Mouse (Mus musculus) heart, embryonic 13.5 days (tissue): ENCODE results near the gene Rasgrf2. TPM values are rescaled to one million over a fixed set of nuclear protein-coding genes. Genes with fewer than 3 reads are reported as not detected.

ENCODE experiments used
- ATAC-seq: fragments of 200-750 bp; cut with Nextera tagmentation; 2 replicates; pipeline ENCODE4 v1.8.0; 2017; ENCODE audit warnings: moderate TSS enrichment; ENCODE audit not compliant: insufficient number of reproducible peaks, low FRiP score, low TSS enrichment; ENCODE audit errors: extremely low read depth
- H3K27ac ChIP-seq: fragments of 300-500 bp; sonication (generic); replicated peaks from 2 replicates; pipeline ENCODE4 v1.5.1; 2015; ENCODE audit warnings: moderate library complexity, mild to moderate bottlenecking, inconsistent platforms
- H3K27me3 ChIP-seq: fragments of 300-500 bp; sonication (generic); replicated peaks from 2 replicates; pipeline ENCODE4 v1.6.1; 2015; ENCODE audit warnings: mild to moderate bottlenecking, inconsistent platforms
- H3K36me3 ChIP-seq: fragments of 300-500 bp; sonication (generic); 2 replicates; pipeline ENCODE4 v1.6.1; 2015; ENCODE audit warnings: mild to moderate bottlenecking, inconsistent platforms
- H3K4me1 ChIP-seq: fragments of 300-500 bp; sonication (generic); 2 replicates; pipeline ENCODE4 v1.6.1; 2015; ENCODE audit warnings: inconsistent platforms
- H3K4me2 ChIP-seq: fragments of 300-500 bp; sonication (generic); 2 replicates; pipeline ENCODE4 v1.6.1; 2015; ENCODE audit warnings: inconsistent platforms, mild to moderate bottlenecking, moderate library complexity
- H3K4me3 ChIP-seq: fragments of 300-500 bp; sonication (generic); 2 replicates; pipeline ENCODE4 v1.5.1; 2015; ENCODE audit warnings: moderate library complexity, mild to moderate bottlenecking, inconsistent platforms
- H3K9ac ChIP-seq: fragments of 300-500 bp; sonication (generic); 2 replicates; pipeline ENCODE4 v1.6.1; 2015; ENCODE audit warnings: inconsistent platforms, mild to moderate bottlenecking, moderate library complexity
- H3K9me3 ChIP-seq: fragments of 300-500 bp; sonication (generic); 2 replicates; pipeline ENCODE4 v1.6.1; 2016; ENCODE audit warnings: inconsistent platforms
- WGBS: fragments of 180-500 bp; shearing (Covaris S2); methylation state at CpG from one replicate; pipeline ENCODE4 v1.1.7; 2015; ENCODE audit warnings: mixed read lengths; 5-methylcytosine and 5-hydroxymethylcytosine counted together
- polyA plus RNA-seq: library from polyadenylated mRNA; unstranded; fragments of >200 nt; fragmentation: Nextera tagmentation; extraction: Ambion mirVana; gene quantifications from 2 replicates; pipeline ENCODE4 v1.2.1, GENCODE M21; 2015

The Rasgrf2 gene
- polyA plus RNA-seq, 1 experiment from 2014 or later = 0.27 TPM

DNA sequence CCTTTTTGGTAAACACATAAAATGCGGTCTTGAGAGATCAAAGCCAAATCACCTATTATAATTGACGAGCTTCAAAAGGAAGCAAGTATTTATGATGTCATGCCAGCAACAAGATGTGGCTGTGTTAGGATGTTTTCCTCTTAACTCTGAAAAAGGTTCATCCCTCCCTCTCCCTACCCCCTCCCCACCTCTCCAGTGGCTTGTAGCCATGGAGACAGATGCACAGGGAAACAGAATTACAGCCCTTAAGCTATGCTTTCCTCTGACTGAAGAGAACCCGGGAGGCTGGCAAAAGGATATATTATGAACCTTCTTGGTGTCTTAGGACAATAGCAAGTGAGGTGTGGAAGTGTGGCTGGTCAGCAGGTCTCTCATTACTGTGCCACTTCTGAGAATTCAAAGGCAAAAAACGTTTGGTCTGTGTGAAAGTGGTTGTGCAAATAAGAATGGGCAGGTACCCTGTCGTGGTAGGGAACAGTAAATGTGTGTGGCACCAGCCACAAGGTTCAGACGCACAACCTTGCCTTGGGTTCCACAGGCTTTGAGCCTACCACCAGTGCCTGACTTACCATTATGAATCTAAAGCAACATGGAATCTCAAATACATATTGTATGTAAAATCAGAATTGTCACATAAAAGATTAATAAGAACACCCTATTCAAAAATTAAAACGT, 145.4 kb downstream of the Rasgrf2 start:
- H3K27me3 ChIP-seq = no peaks in the 10 kb centered on the region
- no peak for ATAC-seq
- H3K27ac ChIP-seq = no peak overlapping the region
- no peak overlapping the region for H3K4me3 ChIP-seq
- 66% methylated on average over 7 of the region's 7 CpGs for WGBS
- no peaks in the 10 kb centered on the region for H3K36me3 ChIP-seq
- 0 out of 2 replicates have a peak, but pooled peaks cover 2% of the 10 kb centered on the region for H3K9me3 ChIP-seq
- no peak overlapping the region for H3K9ac ChIP-seq
- peaks cover 18% of the 10 kb centered on the region for H3K4me1 ChIP-seq
- no peak overlapping the region for H3K4me2 ChIP-seq

DNA sequence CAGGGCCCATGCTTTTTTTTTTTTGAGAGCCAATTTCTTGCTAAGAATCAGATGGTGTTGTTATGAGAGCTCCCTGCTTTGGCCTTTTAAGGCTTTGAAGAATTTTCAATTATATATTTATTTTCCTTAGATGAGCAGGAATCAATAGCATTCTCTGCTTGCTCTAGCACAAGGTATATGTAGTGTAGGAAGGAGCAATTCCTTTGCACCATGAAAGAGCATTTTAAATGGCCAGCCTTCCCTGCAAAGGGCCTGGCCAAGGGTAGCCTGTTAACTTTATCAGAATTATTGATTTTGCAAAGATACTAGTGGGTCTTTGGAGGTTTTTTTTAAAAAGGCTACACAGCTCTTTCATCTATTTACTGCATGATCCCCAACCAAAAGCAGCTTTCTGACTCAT, 146.4 kb downstream of the Rasgrf2 start:
- no peak overlapping the region for H3K9ac ChIP-seq
- no peak for ATAC-seq
- 0 out of 2 replicates have a peak, but pooled peaks cover 2% of the 10 kb centered on the region for H3K9me3 ChIP-seq
- no peak overlapping the region for H3K4me2 ChIP-seq
- peaks cover 12% of the 10 kb centered on the region for H3K4me1 ChIP-seq
- no peak overlapping the region for H3K4me3 ChIP-seq
- no peaks in the 10 kb centered on the region for H3K27me3 ChIP-seq
- H3K27ac ChIP-seq = no peak overlapping the region
- no peaks in the 10 kb centered on the region for H3K36me3 ChIP-seq

DNA sequence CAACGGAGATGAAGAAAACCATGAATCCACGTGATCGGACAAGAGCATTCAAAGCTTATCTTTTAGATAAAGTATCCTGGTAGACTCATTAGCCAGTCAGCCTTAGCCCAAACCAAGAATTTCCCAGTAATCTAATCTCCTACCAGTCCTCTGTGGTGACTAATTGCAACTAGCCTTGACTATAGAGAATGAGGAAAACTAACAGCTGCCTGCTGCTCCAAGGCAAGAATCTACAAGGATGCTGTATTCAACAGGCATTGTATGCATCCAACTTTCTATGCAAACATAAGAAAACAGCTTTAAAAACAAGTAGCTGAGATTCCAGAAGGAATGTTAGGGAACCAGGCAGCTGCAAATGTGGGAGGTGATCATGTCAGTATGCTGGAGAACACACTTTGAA, 149.4 kb downstream of the Rasgrf2 start:
- no peak overlapping the region for H3K27ac ChIP-seq
- H3K4me3 ChIP-seq = no peak overlapping the region
- no peak overlapping the region for H3K9ac ChIP-seq
- H3K36me3 ChIP-seq = no peaks in the 10 kb centered on the region
- 0 out of 2 replicates have a peak, but pooled peaks cover 2% of the 10 kb centered on the region for H3K9me3 ChIP-seq
- no peak for ATAC-seq
- no peaks in the 10 kb centered on the region for H3K27me3 ChIP-seq
- 10% methylated on average over 3 of the region's 3 CpGs for WGBS
- no peak overlapping the region for H3K4me2 ChIP-seq
- H3K4me1 ChIP-seq = peaks cover 25% of the 10 kb centered on the region

DNA sequence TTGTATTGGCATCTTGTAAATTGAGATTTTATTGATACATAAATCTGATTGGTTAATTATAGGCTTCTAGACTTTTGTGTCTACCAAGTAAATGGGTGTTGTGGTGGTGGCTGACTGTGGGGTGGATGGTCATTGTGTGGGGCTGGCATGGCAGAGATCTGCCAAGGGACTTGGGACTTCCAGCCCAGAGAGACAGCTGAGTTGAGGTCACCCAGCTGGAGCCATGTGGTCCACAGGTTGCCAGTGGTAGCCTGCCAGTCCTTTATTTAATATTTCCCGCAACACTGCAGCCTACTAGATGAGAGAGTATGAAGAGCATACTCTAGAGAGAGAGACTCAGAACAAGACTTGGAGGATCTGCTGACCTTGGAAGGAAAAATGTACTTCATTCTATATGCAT, 150.0 kb downstream of the Rasgrf2 start:
- H3K9me3 ChIP-seq = no peaks in the 10 kb centered on the region

DNA sequence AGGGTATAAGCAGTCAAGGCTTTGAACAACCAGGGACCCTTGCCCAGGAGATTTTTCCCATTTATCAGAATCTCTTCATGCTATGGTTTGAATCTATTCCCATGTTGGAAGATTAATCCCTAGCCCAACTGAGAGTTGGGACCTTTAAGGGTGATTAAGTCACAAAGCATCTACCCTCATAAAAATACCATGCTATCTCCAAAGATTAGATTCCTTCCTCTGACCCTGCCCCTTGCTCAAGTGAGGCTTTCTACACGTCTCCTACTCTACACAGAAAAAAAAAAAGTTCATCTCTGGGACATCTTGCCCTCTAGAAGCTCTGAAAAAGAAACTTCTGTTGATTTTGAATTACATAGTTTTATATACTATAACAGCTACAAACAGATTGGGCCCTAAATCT, 154.5 kb downstream of the Rasgrf2 start:
- Histone ChIP-seq H3K4me3 (no peak overlapping the region), H3K27ac (no peak overlapping the region), H3K9ac (no peak overlapping the region), H3K9me3 (no peaks in the 10 kb centered on the region), H3K4me1 (peaks cover 26% of the 10 kb centered on the region), H3K36me3 (no peaks in the 10 kb centered on the region), H3K4me2 (no peak overlapping the region), H3K27me3 (no peaks in the 10 kb centered on the region)
- 12% methylated on average over 1 of the region's 1 CpGs for WGBS
- no peak for ATAC-seq

More for the DNA sequence above, 150.0 kb downstream of the Rasgrf2 start:
- 100% methylated on average over 1 of the region's 1 CpGs for WGBS
- Histone ChIP-seq H3K4me2 (no peak overlapping the region), H3K4me3 (no peak overlapping the region), H3K27ac (no peak overlapping the region), H3K27me3 (no peaks in the 10 kb centered on the region), H3K4me1 (peaks cover 32% of the 10 kb centered on the region), H3K36me3 (no peaks in the 10 kb centered on the region), H3K9ac (no peak overlapping the region)
- ATAC-seq = no peak

DNA sequence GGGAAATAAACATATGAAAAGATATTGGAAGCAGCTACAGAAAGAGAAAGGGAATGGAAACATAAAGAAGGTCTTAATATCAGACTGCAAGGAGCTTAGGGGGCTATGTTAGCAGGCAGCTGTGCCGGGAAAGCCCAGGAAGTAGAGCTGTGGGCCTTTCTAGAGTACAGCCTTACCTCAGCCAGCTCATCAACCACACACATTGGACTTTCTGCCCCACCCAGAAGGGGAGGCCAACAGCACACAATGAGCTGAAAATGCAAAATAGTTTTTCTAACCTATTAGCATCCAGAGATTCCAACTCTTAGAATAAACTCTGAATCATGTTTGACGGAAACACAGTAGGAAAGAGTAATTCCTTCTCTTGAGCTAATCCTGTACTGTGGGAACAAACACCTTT, 154.9 kb downstream of the Rasgrf2 start:
- H3K4me3 ChIP-seq = no peak overlapping the region
- H3K4me2 ChIP-seq = no peak overlapping the region
- H3K36me3 ChIP-seq = no peaks in the 10 kb centered on the region
- WGBS = 65% methylated on average over 2 of the region's 2 CpGs
- H3K9ac ChIP-seq = no peak overlapping the region
- H3K4me1 ChIP-seq = peaks cover 22% of the 10 kb centered on the region
- no peak for ATAC-seq
- no peaks in the 10 kb centered on the region for H3K9me3 ChIP-seq
- no peaks in the 10 kb centered on the region for H3K27me3 ChIP-seq
- no peak overlapping the region for H3K27ac ChIP-seq

DNA sequence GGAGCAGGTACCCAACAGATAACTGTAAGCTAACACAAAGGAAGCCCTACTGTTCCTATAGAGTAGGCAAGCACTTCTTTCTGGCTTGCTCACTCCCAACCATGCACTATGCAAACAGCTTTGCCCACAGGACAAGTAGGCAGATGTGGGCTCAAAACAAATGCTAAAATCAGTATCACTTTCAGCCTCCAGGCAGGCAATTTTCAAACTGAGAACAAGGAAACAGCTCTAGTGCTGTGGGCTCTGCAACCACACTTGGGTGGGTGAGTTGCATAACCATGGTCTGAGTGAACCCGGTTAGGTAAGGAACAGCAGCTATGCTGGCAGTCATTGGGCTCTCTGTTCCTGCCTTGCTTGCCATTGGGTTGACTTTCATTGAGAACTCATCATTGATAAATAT, 157.3 kb downstream of the Rasgrf2 start:
- H3K9ac ChIP-seq = no peak overlapping the region
- 76% methylated on average over 1 of the region's 1 CpGs for WGBS
- no peak overlapping the region for H3K4me2 ChIP-seq
- no peaks in the 10 kb centered on the region for H3K36me3 ChIP-seq
- no peak for ATAC-seq
- H3K4me1 ChIP-seq = peaks cover 21% of the 10 kb centered on the region
- no peak overlapping the region for H3K4me3 ChIP-seq
- no peaks in the 10 kb centered on the region for H3K27me3 ChIP-seq
- H3K27ac ChIP-seq = no peak overlapping the region
- H3K9me3 ChIP-seq = no peaks in the 10 kb centered on the region

DNA sequence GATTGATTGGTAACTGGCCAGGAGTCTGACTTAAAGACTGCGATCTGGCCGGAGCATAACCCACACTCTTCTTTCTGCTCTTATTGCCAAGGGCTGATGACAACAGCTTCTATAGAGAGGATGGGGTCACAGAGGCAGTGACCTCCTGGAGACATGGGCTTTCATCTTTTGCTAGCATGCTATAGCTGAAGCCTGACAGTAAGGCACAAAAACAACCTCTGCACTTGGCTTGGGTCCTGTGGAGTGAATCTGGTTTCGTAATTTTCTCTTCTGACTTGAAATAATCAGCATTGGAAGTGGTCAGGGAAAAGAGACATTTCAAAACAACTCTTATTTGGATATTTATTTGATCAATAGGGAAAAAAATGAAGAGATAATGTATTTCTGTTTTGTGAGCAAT, 160.2 kb downstream of the Rasgrf2 start:
- H3K9me3 ChIP-seq = no peaks in the 10 kb centered on the region
- H3K27me3 ChIP-seq = no peaks in the 10 kb centered on the region
- H3K4me1 ChIP-seq = no peaks in the 10 kb centered on the region
- no peak overlapping the region for H3K4me3 ChIP-seq
- no peak overlapping the region for H3K4me2 ChIP-seq
- H3K36me3 ChIP-seq = no peaks in the 10 kb centered on the region
- no peak for ATAC-seq
- WGBS = 85% methylated on average over 3 of the region's 3 CpGs
- H3K27ac ChIP-seq = no peak overlapping the region
- H3K9ac ChIP-seq = no peak overlapping the region

DNA sequence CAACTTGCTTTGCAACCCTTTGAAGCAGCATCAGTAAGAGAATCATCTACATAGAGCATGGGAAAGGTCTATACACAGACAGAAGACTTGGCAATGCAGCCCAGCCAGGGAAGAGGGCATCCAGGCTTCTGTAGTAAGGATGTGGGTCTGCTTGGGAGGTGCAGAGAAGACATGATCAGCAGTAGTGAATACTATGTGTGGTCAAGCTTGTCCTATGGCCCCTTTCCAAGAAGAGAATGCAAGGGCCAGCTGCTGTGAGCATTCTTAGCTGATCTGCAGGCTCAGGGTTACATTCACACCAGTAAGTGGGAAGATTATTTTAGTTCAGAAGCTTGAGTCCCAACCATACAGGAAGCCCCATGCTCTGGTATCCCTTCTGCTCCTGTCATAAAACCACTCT, 175.0 kb downstream of the Rasgrf2 start:
- Histone ChIP-seq H3K9ac (no peak overlapping the region), H3K9me3 (no peaks in the 10 kb centered on the region), H3K4me3 (no peak overlapping the region), H3K27me3 (no peaks in the 10 kb centered on the region), H3K36me3 (no peaks in the 10 kb centered on the region), H3K27ac (no peak overlapping the region), H3K4me2 (no peak overlapping the region), H3K4me1 (peaks cover 10% of the 10 kb centered on the region)
- ATAC-seq = no peak

DNA sequence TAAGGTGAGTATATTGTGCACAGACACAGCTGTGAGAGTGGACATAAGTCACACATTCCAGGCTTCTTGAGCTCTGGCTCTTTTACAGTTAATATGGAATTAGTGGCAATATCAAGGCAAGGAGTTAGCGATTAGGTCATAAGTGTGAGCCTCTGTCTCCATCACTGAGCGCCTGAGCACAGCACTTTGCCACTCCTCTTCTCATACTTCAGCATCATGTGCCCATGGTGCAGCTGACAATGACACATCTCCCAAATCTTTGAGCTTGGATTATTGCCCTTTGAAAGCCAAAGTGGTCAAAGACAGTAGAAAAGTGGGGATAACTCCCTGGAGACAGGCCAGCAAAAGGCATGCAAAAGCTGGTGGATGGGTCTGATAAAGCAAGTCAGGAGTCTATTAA, 175.8 kb downstream of the Rasgrf2 start:
- Histone ChIP-seq H3K4me2 (no peak overlapping the region), H3K9ac (no peak overlapping the region), H3K27ac (no peak overlapping the region), H3K4me3 (no peak overlapping the region), H3K27me3 (no peaks in the 10 kb centered on the region), H3K4me1 (peaks cover 10% of the 10 kb centered on the region), H3K36me3 (no peaks in the 10 kb centered on the region), H3K9me3 (no peaks in the 10 kb centered on the region)
- no peak for ATAC-seq
- 77% methylated on average over 2 of the region's 2 CpGs for WGBS

DNA sequence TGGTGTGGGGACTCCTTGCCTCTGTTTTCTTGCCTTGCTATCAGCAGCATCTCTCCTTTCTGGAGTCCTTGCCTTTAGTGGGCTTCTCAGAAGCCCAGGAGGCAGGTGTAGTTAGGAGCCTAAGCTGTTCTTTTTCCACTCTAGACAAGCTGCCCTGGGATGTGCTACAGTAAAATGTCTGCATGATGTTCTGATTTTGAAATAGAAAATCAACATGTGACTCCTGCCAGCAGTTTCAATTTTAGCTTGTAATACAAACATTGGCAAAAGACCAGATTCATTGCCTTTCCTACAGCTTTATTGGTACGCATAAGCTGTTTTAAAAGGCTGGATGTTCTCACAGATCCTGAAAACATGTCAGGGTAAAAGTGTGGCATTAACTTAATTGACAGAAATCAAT, 176.3 kb downstream of the Rasgrf2 start:
- ATAC-seq = no peak
- no peaks in the 10 kb centered on the region for H3K9me3 ChIP-seq
- H3K27ac ChIP-seq = no peak overlapping the region
- 79% methylated on average over 1 of the region's 1 CpGs for WGBS
- H3K27me3 ChIP-seq = no peaks in the 10 kb centered on the region
- no peak overlapping the region for H3K4me3 ChIP-seq
- peaks cover 10% of the 10 kb centered on the region for H3K4me1 ChIP-seq
- no peak overlapping the region for H3K4me2 ChIP-seq
- H3K9ac ChIP-seq = no peak overlapping the region
- H3K36me3 ChIP-seq = no peaks in the 10 kb centered on the region

DNA sequence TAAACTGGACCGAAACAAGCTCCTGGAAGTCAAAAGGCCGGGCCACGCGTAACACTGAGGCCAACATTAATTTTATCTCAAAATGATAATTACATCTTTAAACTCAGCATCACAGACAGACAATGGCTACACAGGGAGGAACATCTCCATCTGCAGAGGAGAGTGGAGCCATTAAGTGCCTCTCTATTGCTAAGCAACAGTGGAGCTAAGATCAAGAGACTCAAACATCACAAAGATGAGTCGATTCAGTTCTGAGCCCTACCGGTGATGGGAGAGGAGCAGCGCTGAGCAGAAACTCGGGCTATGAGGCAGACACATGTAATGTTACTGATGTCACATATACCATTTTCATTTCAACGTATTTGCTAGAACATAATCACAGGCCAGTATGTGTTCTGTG, 191.3 kb downstream of the Rasgrf2 start:
- no peak for ATAC-seq
- WGBS = 89% methylated on average over 9 of the region's 9 CpGs
- Histone ChIP-seq H3K4me1 (no peaks in the 10 kb centered on the region), H3K27ac (no peak overlapping the region), H3K4me2 (no peak overlapping the region), H3K4me3 (no peak overlapping the region), H3K36me3 (no peaks in the 10 kb centered on the region), H3K9me3 (no peaks in the 10 kb centered on the region), H3K9ac (no peak overlapping the region), H3K27me3 (no peaks in the 10 kb centered on the region)
